25 mouse cellular contexts compared by ENCODE assay signal in genomic region chr10:7824663-7825280, GRCm38 (mm10). TPM values are rescaled to one million over a fixed set of nuclear protein-coding genes. Genes with fewer than 3 reads are reported as not detected.
DNase-seq lines count a peak whose midpoint lies in the region; ATAC-seq lines count a peak whose summit lies in the region.
"Had no signal": no experiment of that assay in that cellular context is flagged by ENCODE, and none has a peak within 500 bp of the region (broad histone marks: within the 10 kb centered on the region; RNA-seq: fewer than 3 reads in every experiment).

No protein-coding gene starts in this region.

- H3K27me3 ChIP-seq in heart, embryonic 11.5 days (ENCODE audit: control insufficient read depth, insufficient read depth, low read length) = no peaks in the 10 kb centered on the region
- H3K27me3 ChIP-seq: embryonic facial prominence, embryonic 12.5 days; heart, embryonic 12.5 days; hindbrain, embryonic 13.5 days; intestine, embryonic 15.5 days; limb, embryonic 13.5 days; liver, embryonic 15.5 days; stomach, embryonic 15.5 days had no signal

- H3K4me2 ChIP-seq in heart, embryonic 11.5 days = no peak overlapping the region
- H3K4me2 ChIP-seq: embryonic facial prominence, embryonic 12.5 days; heart, embryonic 12.5 days; hindbrain, embryonic 13.5 days; intestine, embryonic 15.5 days; limb, embryonic 13.5 days; liver, embryonic 15.5 days; stomach, embryonic 15.5 days had no signal

- no peak overlapping the region for H3K4me3 ChIP-seq in heart, embryonic 11.5 days (ENCODE audit: low read depth, low read length)
- H3K4me3 ChIP-seq: embryonic facial prominence, embryonic 12.5 days; erythroblast, embryonic 14.5 days; heart, embryonic 12.5 days; hindbrain, embryonic 13.5 days; intestine, embryonic 15.5 days; limb, embryonic 13.5 days; liver, embryonic 15.5 days; stomach, embryonic 15.5 days had no signal

- intact Hi-C loops in left cerebral cortex, postnatal 10 days (cut with DNase I) = no loop called here

- H3K27ac ChIP-seq in heart, embryonic 11.5 days (ENCODE audit: low read depth, low read length) = no peak overlapping the region
- H3K27ac ChIP-seq: embryonic facial prominence, embryonic 12.5 days; hindbrain, embryonic 13.5 days; intestine, embryonic 15.5 days; limb, embryonic 13.5 days; liver, embryonic 15.5 days; stomach, embryonic 15.5 days had no signal

- H3K36me3 ChIP-seq in heart, embryonic 11.5 days (ENCODE audit: control insufficient read depth, insufficient read depth, low read length) = peaks cover 7% of the 10 kb centered on the region; the same call in 1 of the 2 replicates

- H3K4me1 ChIP-seq in heart, embryonic 11.5 days (ENCODE audit: control insufficient read depth, insufficient read depth, low read length) = no peaks in the 10 kb centered on the region
- H3K4me1 ChIP-seq: embryonic facial prominence, embryonic 12.5 days; heart, embryonic 12.5 days; hindbrain, embryonic 13.5 days; intestine, embryonic 15.5 days; limb, embryonic 13.5 days; liver, embryonic 15.5 days; stomach, embryonic 15.5 days had no signal

- 85% methylated on average over 9 of the region's 9 CpGs for WGBS in heart, embryonic 11.5 days (ENCODE audit: insufficient replicate concordance)

- no peaks in the 10 kb centered on the region for H3K9me3 ChIP-seq in heart, embryonic 11.5 days (replicated peaks; ENCODE audit: control insufficient read depth, low read length)
- H3K9me3 ChIP-seq: embryonic facial prominence, embryonic 12.5 days; heart, embryonic 12.5 days; hindbrain, embryonic 13.5 days; intestine, embryonic 15.5 days; limb, embryonic 13.5 days; liver, embryonic 15.5 days; stomach, embryonic 15.5 days had no signal

- ATAC-seq in heart, embryonic 11.5 days (replicated peaks; ENCODE audit: insufficient number of reproducible peaks, low FRiP score, low TSS enrichment) = no peak
- ATAC-seq: forebrain, embryonic 14.5 days; intestine, embryonic 15.5 days had no signal

- peak; percentile 56 for DNase-seq in heart, adult 11 months
- DNase-seq in A20 (ENCODE audit: low read depth, low spot score) = peak; percentile 63
- DNase-seq in T-cell, adult 2 months (ENCODE audit: low spot score) = peak; percentile 85
- peak; percentile 89 for DNase-seq in naive thymus-derived CD4-positive, alpha-beta T cell, adult 2 months (ENCODE audit: low read depth)
- no peak for DNase-seq in ovary, postnatal 36 days (ENCODE audit: low spot score)
- DNase-seq in kidney, postnatal 14 days = no peak
- no peak for DNase-seq in left cerebral cortex, postnatal 10 days (ENCODE audit: extremely low spot score in 1 of 2, low spot score in 2 of 2)
- DNase-seq: adrenal gland, postnatal 10 days; cerebellum, adult 9-11 months; heart, postnatal 14 days; layer of hippocampus, adult 9-11 months; right cerebral cortex, adult 18-20 months; thymus, adult 18-20 months; thymus, postnatal 4 days had no signal

- H3K9ac ChIP-seq in heart, embryonic 11.5 days (ENCODE audit: low read depth, low read length) = no peak overlapping the region
- H3K9ac ChIP-seq: embryonic facial prominence, embryonic 12.5 days; heart, embryonic 12.5 days; hindbrain, embryonic 13.5 days; intestine, embryonic 15.5 days; limb, embryonic 13.5 days; liver, embryonic 15.5 days; stomach, embryonic 15.5 days had no signal

RNA-seq across cellular contexts. Expression of gene Zc3h12d, which starts 7.5 kb away (rescaled TPM):
- 0.07 and 0.18 TPM in 2 replicates for polyA plus RNA-seq in heart, embryonic 11.5 days (2014; fragmentation: Nextera tagmentation; extraction: Ambion mirVana)
- under 1 TPM; 0.14 to 0.28 TPM for total RNA-seq in left cerebral cortex, postnatal 10 days (2021)
- total RNA-seq: megakaryocyte-erythroid progenitor cell, adult 5-6 weeks had no signal
- polyA plus RNA-seq: erythroblast, embryonic 14.5 days; forebrain, embryonic 14.5 days had no signal

RNA-seq across cellular contexts. Expression of gene Ppil4, which starts 32.1 kb away (rescaled TPM):
- polyA plus RNA-seq in heart, embryonic 11.5 days (2014; fragmentation: Nextera tagmentation; extraction: Ambion mirVana) = 33.7 and 35.5 TPM in 2 replicates
- total RNA-seq in left cerebral cortex, postnatal 10 days (2021) = 10 to 100 TPM; 34.5 to 35.2 TPM

RNA-seq across cellular contexts. Expression of gene Ginm1, which starts 32.1 kb away (rescaled TPM):
- polyA plus RNA-seq in heart, embryonic 11.5 days (2014; fragmentation: Nextera tagmentation; extraction: Ambion mirVana) = 74.3 and 77.2 TPM in 2 replicates
- total RNA-seq in left cerebral cortex, postnatal 10 days (2021) = 10 to 100 TPM; 20.3 to 23.7 TPM

Comparison
In these comparisons a context has a peak if more than half of its experiments do, and no peak if none do; other contexts are left out.
1. DNase-seq: peak in heart, adult 11 months (single experiment), A20 (single experiment), T-cell, adult 2 months (single experiment) and naive thymus-derived CD4-positive, alpha-beta T cell, adult 2 months (single experiment); none in ovary, postnatal 36 days (single experiment), kidney, postnatal 14 days (single experiment) and left cerebral cortex, postnatal 10 days (0 of 2).